Mouse (Mus musculus) thymus, adult 2 months (tissue): ENCODE results near the gene Defb43. TPM values are rescaled to one million over a fixed set of nuclear protein-coding genes. Genes with fewer than 3 reads are reported as not detected.

Source experiments
- DNase-seq: peaks from one replicate; pipeline ENCODE4 v3.0.0; 2021
- H3K27ac ChIP-seq: fragments of 200-500 bp; 2 replicates; pipeline ENCODE4 v1.5.1; 2012; ENCODE audit warnings: low read length, control low read depth; ENCODE audit not compliant: control insufficient read depth, insufficient read depth
- H3K27me3 ChIP-seq: fragments of 200-500 bp; 2 replicates; pipeline ENCODE4 v1.6.1; 2012; ENCODE audit warnings: mild to moderate bottlenecking, low read length, moderate library complexity, mixed read lengths; ENCODE audit not compliant: control insufficient read depth, insufficient read depth
- H3K36me3 ChIP-seq: fragments of 200-500 bp; 2 replicates; pipeline ENCODE4 v1.6.1; 2012; ENCODE audit warnings: mild to moderate bottlenecking, low read length, moderate library complexity; ENCODE audit not compliant: control insufficient read depth, insufficient read depth
- H3K4me1 ChIP-seq: fragments of 200-500 bp; replicated peaks from 2 replicates; pipeline ENCODE4 v1.6.1; 2012; ENCODE audit warnings: low read length; ENCODE audit not compliant: control insufficient read depth, insufficient read depth
- H3K4me3 ChIP-seq: fragments of 200-500 bp; 2 replicates; pipeline ENCODE4 v1.5.1; 2012; ENCODE audit warnings: mild to moderate bottlenecking, low read length, control low read depth, moderate library complexity; ENCODE audit not compliant: control insufficient read depth, insufficient read depth
- CTCF ChIP-seq: fragments of 200-500 bp; IDR thresholded peaks from 2 replicates; pipeline ENCODE4 v1.5.1; 2012; ENCODE audit warnings: mild to moderate bottlenecking, control low read depth, low read length, moderate library complexity, borderline replicate concordance; ENCODE audit not compliant: control insufficient read depth, poor library complexity, insufficient read depth; ENCODE audit errors: extremely low read depth
- POLR2A ChIP-seq: fragments of 200-500 bp; IDR thresholded peaks from 2 replicates; pipeline ENCODE4 v1.6.1; 2012; ENCODE audit warnings: mild to moderate bottlenecking, low read length, control low read depth, moderate library complexity; ENCODE audit not compliant: control insufficient read depth, poor library complexity, insufficient read depth; ENCODE audit errors: extremely low read depth
- WGBS: fragments of 180-500 bp; shearing (Covaris S2); methylation state at CpG from one replicate; pipeline ENCODE4 v1.1.7; 2018; 5-methylcytosine and 5-hydroxymethylcytosine counted together
- polyA plus RNA-seq: library from polyadenylated mRNA; depleted of rRNA; stranded (reverse); fragments of >200 nt; gene quantifications from 2 replicates; pipeline ENCODE4 v1.2.3, GENCODE M21; 2012; rRNA removed

Defb43 gene
- polyA plus RNA-seq, 1 experiment, result not detected

- no peak overlapping the region for H3K27ac ChIP-seq
- no peak overlapping the region for H3K4me3 ChIP-seq
- WGBS, result 96% methylated on average over 2 of the region's 2 CpGs
- H3K36me3 ChIP-seq, result no peaks in the 10 kb centered on the region
- DNase-seq, result no peak
- no peak for TF ChIP-seq POLR2A
- TF ChIP-seq CTCF, result no peak
- no peaks in the 10 kb centered on the region for H3K27me3 ChIP-seq
- no peaks in the 10 kb centered on the region for H3K4me1 ChIP-seq
These were observed 50.6 kb downstream of the Defb43 start for GRCm38 (mm10) chr14:63062184-63062583.

DNA sequence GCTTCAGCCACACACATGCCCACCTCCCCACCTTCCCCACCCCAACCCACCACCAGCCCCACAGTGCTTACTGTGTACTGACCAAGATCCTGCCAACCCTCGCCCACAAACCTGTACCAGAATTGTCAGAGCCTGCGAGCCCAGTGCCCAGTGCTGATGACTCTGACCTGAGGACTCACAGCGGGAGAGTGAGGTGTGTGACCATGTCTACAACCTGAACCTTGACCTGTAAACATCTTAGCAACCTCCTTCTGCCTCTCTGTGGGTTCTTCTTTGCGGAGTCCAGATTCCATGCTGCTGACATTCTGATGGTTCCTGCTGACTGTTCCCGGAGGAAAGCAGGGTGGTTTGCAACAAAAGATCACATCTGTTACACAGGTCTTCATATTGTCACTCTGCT, 53.8 kb downstream of the Defb43 start:
- Histone ChIP-seq H3K36me3 (no peaks in the 10 kb centered on the region), H3K27ac (no peak overlapping the region), H3K27me3 (no peaks in the 10 kb centered on the region), H3K4me1 (no peaks in the 10 kb centered on the region), H3K4me3 (no peak overlapping the region)
- 87% methylated on average over 5 of the region's 5 CpGs for WGBS
- TF ChIP-seq CTCF, result no peak
- TF ChIP-seq POLR2A, result no peak
- no peak for DNase-seq

- Histone ChIP-seq H3K4me1 (no peaks in the 10 kb centered on the region), H3K4me3 (no peak overlapping the region), H3K27ac (no peak overlapping the region), H3K36me3 (no peaks in the 10 kb centered on the region), H3K27me3 (no peaks in the 10 kb centered on the region)
- peak; percentile 52 for DNase-seq
- WGBS, result 36% methylated on average over 16 of the region's 16 CpGs
- TF ChIP-seq POLR2A (no peak), CTCF (no peak)
These were observed 55.2 kb downstream of the Defb43 start for GRCm38 (mm10) chr14:63066630-63067310.

Other genes with a start within 250 kb of the Defb43 start
- gene Wdfy2, start 174.1 kb upstream of the Defb43 start, polyA plus RNA-seq, result 15.3 and 15.5 TPM in 2 replicates
- not detected in 2 replicates for gene Defb48, start 27.3 kb upstream of the Defb43 start, polyA plus RNA-seq
- not detected in 2 replicates for gene Defb47, start 13.7 kb upstream of the Defb43 start, polyA plus RNA-seq
- 1.6 and 1.8 TPM in 2 replicates for gene Defb42, start 35.2 kb downstream of the Defb43 start, polyA plus RNA-seq
- not detected in 2 replicates for gene Defb30, start 38.2 kb downstream of the Defb43 start, polyA plus RNA-seq